Comparison of ENCODE assay signal across 15 mouse cellular contexts in genomic region chr9:63993256-63993655, GRCm38 (mm10). TPM values are rescaled to one million over a fixed set of nuclear protein-coding genes. Genes with fewer than 3 reads are reported as not detected.
DNase-seq lines count a peak whose midpoint lies in the region; ATAC-seq lines count a peak whose summit lies in the region.
"Had no signal": no experiment of that assay in that cellular context is flagged by ENCODE, and none has a peak within 500 bp of the region (broad histone marks: within the 10 kb centered on the region; RNA-seq: fewer than 3 reads in every experiment).

No protein-coding gene starts in this region.

- no peak for ATAC-seq in heart, embryonic 11.5 days (replicated peaks; ENCODE audit: insufficient number of reproducible peaks, low FRiP score, low TSS enrichment)
- ATAC-seq in kidney, embryonic 14.5 days (ENCODE audit: low FRiP score, low TSS enrichment): no peak
- ATAC-seq in stomach, embryonic 14.5 days (ENCODE audit: insufficient number of reproducible peaks, insufficient read depth, low FRiP score, low read depth): no peak
- ATAC-seq: inflammation-experienced regulatory T-cells, adult 6 months had no signal

- peaks cover 18% of the 10 kb centered on the region for H3K36me3 ChIP-seq in heart, embryonic 11.5 days (ENCODE audit: control insufficient read depth, insufficient read depth, low read length)
- H3K36me3 ChIP-seq in kidney, embryonic 14.5 days (ENCODE audit: control insufficient read depth, insufficient read depth, low read length): peaks cover 27% of the 10 kb centered on the region
- H3K36me3 ChIP-seq in embryonic facial prominence, embryonic 10.5 days (replicated peaks): peaks cover 97% of the 10 kb centered on the region
- H3K36me3 ChIP-seq in stomach, embryonic 14.5 days (ENCODE audit: control insufficient read depth, insufficient read depth, low read length): peaks cover 2% of the 10 kb centered on the region; the same call in 1 of the 2 replicates
- H3K36me3 ChIP-seq: neural tube, embryonic 13.5 days had no signal

- 81% methylated on average over 5 of the region's 5 CpGs for WGBS in heart, embryonic 11.5 days (ENCODE audit: insufficient replicate concordance)
- 78% methylated on average over 5 of the region's 5 CpGs for WGBS in kidney, embryonic 14.5 days
- WGBS in embryonic facial prominence, embryonic 10.5 days: 80% methylated on average over 5 of the region's 5 CpGs
- WGBS in stomach, embryonic 14.5 days: 81% methylated on average over 5 of the region's 5 CpGs

- no peak for DNase-seq in heart, postnatal 14 days
- no peak for DNase-seq in kidney, postnatal 14 days
- no peak for DNase-seq in embryonic facial prominence, embryonic 10.5 days (ENCODE audit: low spot score)
- no peak for DNase-seq in kidney, adult 11 months
- DNase-seq in left cerebral cortex, adult 18-20 months (ENCODE audit: low spot score in 2 of 2): no peak
- DNase-seq: cerebellum, adult 9-11 months; heart, postnatal 4 days; right cerebral cortex, postnatal 4 days had no signal

- H3K4me2 ChIP-seq in heart, embryonic 11.5 days: no peak overlapping the region
- H3K4me2 ChIP-seq in kidney, embryonic 14.5 days (replicated peaks; ENCODE audit: low read depth, low read length): no peak overlapping the region
- no peak overlapping the region for H3K4me2 ChIP-seq in stomach, embryonic 14.5 days (replicated peaks; ENCODE audit: low read depth, low read length)
- H3K4me2 ChIP-seq: neural tube, embryonic 13.5 days had no signal

- intact Hi-C loops in heart, postnatal 14 days (cut with DNase I): no loop called here

- H3K4me3 ChIP-seq in heart, embryonic 11.5 days (ENCODE audit: low read depth, low read length): no peak overlapping the region
- H3K4me3 ChIP-seq in kidney, embryonic 14.5 days (ENCODE audit: low read length): no peak overlapping the region
- H3K4me3 ChIP-seq in embryonic facial prominence, embryonic 10.5 days: no peak overlapping the region
- no peak overlapping the region for H3K4me3 ChIP-seq in stomach, embryonic 14.5 days (ENCODE audit: low read depth, low read length)
- H3K4me3 ChIP-seq: megakaryocyte, embryonic 14.5 days; neural tube, embryonic 13.5 days had no signal

- no peaks in the 10 kb centered on the region for H3K27me3 ChIP-seq in heart, embryonic 11.5 days (ENCODE audit: control insufficient read depth, insufficient read depth, low read length)
- no peaks in the 10 kb centered on the region for H3K27me3 ChIP-seq in kidney, embryonic 14.5 days (ENCODE audit: control insufficient read depth, insufficient read depth, low read length)
- H3K27me3 ChIP-seq in embryonic facial prominence, embryonic 10.5 days (replicated peaks; ENCODE audit: low read depth, poor library complexity, severe bottlenecking): no peaks in the 10 kb centered on the region
- no peaks in the 10 kb centered on the region for H3K27me3 ChIP-seq in stomach, embryonic 14.5 days (ENCODE audit: control insufficient read depth, insufficient read depth, low read length)
- H3K27me3 ChIP-seq: neural tube, embryonic 13.5 days had no signal

- H3K4me1 ChIP-seq in heart, embryonic 11.5 days (ENCODE audit: control insufficient read depth, insufficient read depth, low read length): peaks cover 52% of the 10 kb centered on the region
- H3K4me1 ChIP-seq in kidney, embryonic 14.5 days (ENCODE audit: control insufficient read depth, insufficient read depth, low read length): peaks cover 13% of the 10 kb centered on the region
- H3K4me1 ChIP-seq in embryonic facial prominence, embryonic 10.5 days: peaks cover 60% of the 10 kb centered on the region
- peaks cover 11% of the 10 kb centered on the region; the same call in 1 of the 2 replicates for H3K4me1 ChIP-seq in stomach, embryonic 14.5 days (ENCODE audit: control insufficient read depth, insufficient read depth, low read length)

- H3K27ac ChIP-seq in heart, embryonic 11.5 days (ENCODE audit: low read depth, low read length): peak overlapping the region; percentile 3; the same call in 1 of the 2 replicates
- peak overlapping the region; percentile 26; the same call in 1 of the 2 replicates for H3K27ac ChIP-seq in kidney, embryonic 14.5 days (ENCODE audit: low read depth, low read length)
- peak overlapping the region; percentile 57 for H3K27ac ChIP-seq in embryonic facial prominence, embryonic 10.5 days (replicated peaks)
- peak overlapping the region; percentile 63; the same call in 1 of the 2 replicates for H3K27ac ChIP-seq in stomach, embryonic 14.5 days (ENCODE audit: low read length)
- H3K27ac ChIP-seq: liver, embryonic 14.5 days; neural tube, embryonic 13.5 days had no signal

- H3K9ac ChIP-seq in heart, embryonic 11.5 days (ENCODE audit: low read depth, low read length): 0 out of 2 replicates have a peak overlapping the region, but pooled peaks have one; percentile 16
- no peak overlapping the region for H3K9ac ChIP-seq in kidney, embryonic 14.5 days (ENCODE audit: low read depth, low read length)
- H3K9ac ChIP-seq in stomach, embryonic 14.5 days (replicated peaks; ENCODE audit: low read depth, low read length): no peak overlapping the region
- H3K9ac ChIP-seq: liver, embryonic 14.5 days; neural tube, embryonic 13.5 days had no signal

- no peaks in the 10 kb centered on the region for H3K9me3 ChIP-seq in heart, embryonic 11.5 days (replicated peaks; ENCODE audit: control insufficient read depth, low read length)
- no peaks in the 10 kb centered on the region for H3K9me3 ChIP-seq in kidney, embryonic 14.5 days (ENCODE audit: control insufficient read depth, low read length)
- no peaks in the 10 kb centered on the region for H3K9me3 ChIP-seq in embryonic facial prominence, embryonic 10.5 days
- H3K9me3 ChIP-seq in stomach, embryonic 14.5 days (ENCODE audit: control insufficient read depth, low read depth, low read length): no peaks in the 10 kb centered on the region
- H3K9me3 ChIP-seq: megakaryocyte, embryonic 14.5 days; neural tube, embryonic 13.5 days had no signal

RNA-seq across cellular contexts. Expression of gene Smad6, which starts 28.6 kb away (rescaled TPM):
- polyA plus RNA-seq in heart, embryonic 11.5 days (2014; fragmentation: Nextera tagmentation; extraction: Ambion mirVana): 30.5 and 31.6 TPM in 2 replicates
- total RNA-seq in heart, postnatal 14 days (2021): 10 to 100 TPM; 13.6 to 15.5 TPM
- 12.2 and 14.3 TPM in 2 replicates for polyA plus RNA-seq in kidney, embryonic 14.5 days (2014; fragmentation: Nextera tagmentation; extraction: Ambion mirVana)
- 7.2 and 7.3 TPM in 2 replicates for polyA plus RNA-seq in embryonic facial prominence, embryonic 10.5 days (2016; fragmentation: Nextera tagmentation; extraction: Ambion mirVana)
- 7.5 and 9.7 TPM in 2 replicates for polyA plus RNA-seq in stomach, embryonic 14.5 days (2014; fragmentation: Nextera tagmentation; extraction: Ambion mirVana)
- 1 to 10 TPM; 2.1 to 2.5 TPM for total RNA-seq in left cerebral cortex, adult 18-20 months (2021)
- polyA plus RNA-seq: inflammation-experienced regulatory T-cells, adult 6 months had no signal

Comparison
In these comparisons a context has a peak if more than half of its experiments do, and no peak if none do; other contexts are left out.
1. H3K27ac ChIP-seq: peak in every context shown above with its lines; median percentile 63 in stomach, embryonic 14.5 days; 57 in embryonic facial prominence, embryonic 10.5 days; 26 in kidney, embryonic 14.5 days; 3 in heart, embryonic 11.5 days.